Mouse (Mus musculus): ENCODE data around the gene Pcp4.

DNA sequence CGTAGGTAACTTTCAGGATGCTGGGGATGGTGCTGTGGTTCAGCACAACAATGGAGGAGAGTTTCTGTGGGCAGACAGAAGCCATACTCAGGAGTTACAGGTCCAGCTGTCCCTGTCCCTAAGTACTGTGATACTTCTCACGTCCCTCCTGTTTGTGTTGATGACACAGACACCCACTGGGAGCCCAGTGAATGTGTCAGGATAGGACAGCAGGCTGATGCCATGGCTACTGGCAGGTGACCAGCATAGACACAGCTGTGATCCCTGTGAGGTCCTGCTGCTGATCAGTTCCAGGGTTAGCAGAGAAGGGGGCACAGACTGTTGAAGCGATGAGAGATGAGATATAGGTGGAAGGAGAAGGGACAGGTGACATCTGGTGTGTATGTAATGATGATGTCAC, 38.4 kb upstream of the Pcp4 start:
- TF ChIP-seq MAX (IDR thresholded peaks at IDR 0.05) (no peak), CTCF (IDR thresholded peaks at IDR 0.05; ENCODE audit: control insufficient read depth, insufficient read depth, insufficient read length) (no peak), USF1 (IDR thresholded peaks at IDR 0.05; ENCODE audit: low read depth) (no peak), MYOD1 (IDR thresholded peaks at IDR 0.05; ENCODE audit: control insufficient read depth, insufficient read length, low read depth) (no peak)
